Mouse (Mus musculus) yolk sac, embryonic 10.5 days (tissue): Measurements from ENCODE around the gene Klhl15.
A peak's percentile ranks its signal among the peaks of the same experiment; 100 is the strongest.
"Not testable (repeated sequence)": the region's sequence is repeated elsewhere in the genome, so short reads cannot be mapped to it uniquely, and the experiment has no call there.

Source experiments
- DNase-seq: peaks from one replicate; pipeline ENCODE4 v3.0.0-alpha.2; 2017; ENCODE audit warnings: low spot score

The Klhl15 gene

DNA sequence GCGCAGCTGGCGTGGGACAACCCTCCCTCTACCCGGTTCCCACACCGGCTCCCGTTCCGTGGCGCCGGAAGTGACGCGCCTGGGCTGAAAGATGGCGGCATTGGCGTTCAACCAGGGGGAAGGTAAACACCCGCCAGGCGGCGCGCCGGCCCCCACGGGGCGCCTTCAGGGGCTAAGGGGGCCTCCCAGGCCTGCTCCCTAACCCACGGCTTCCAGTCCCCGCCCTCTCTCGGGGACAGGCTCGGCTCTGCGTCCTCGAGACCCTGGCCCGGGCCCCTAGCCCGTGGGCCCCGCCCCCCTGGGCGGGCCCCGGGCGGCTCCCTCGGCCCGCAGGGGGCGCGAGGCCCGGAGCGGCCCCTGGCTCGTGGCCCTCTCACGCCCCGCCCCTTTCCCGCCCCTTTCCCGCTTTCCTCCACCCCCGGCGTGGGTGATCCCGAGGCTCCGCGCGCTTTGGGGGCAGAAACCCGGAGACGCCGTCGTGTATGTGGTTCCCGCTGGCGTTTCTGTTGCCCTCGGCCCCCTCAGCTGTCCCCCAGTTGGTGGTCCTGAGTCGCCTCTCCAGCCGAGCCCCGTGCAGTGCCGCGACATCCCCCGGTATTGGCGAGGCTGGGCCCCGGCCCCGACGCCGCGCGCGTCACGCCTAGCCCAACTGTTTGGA is at the start of gene Klhl15:
Klhl15 (plus strand) TSS at position 68 of the 658 bp plus-strand sequence.
- peak; percentile 85 for DNase-seq

DNA sequence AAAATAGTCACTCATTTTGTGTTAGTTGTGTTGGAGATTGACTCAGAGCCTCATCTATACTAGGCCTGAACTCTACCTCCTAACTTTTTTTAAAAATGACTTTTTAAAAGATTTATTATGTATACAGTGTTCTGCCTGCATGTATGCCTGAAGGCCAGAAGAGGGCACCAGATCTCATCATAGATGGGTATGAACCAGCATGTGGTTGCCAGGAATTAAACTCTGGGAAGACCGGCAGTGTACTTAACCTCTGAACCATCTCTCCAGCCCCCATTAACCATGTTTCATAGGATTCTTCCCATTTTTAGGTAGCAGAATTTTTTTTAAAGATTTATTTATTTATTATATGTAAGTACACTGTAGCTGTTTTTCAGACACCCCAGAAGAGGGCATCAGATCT is 49.2 kb upstream of the Klhl15 start:
- no peak for DNase-seq

DNA sequence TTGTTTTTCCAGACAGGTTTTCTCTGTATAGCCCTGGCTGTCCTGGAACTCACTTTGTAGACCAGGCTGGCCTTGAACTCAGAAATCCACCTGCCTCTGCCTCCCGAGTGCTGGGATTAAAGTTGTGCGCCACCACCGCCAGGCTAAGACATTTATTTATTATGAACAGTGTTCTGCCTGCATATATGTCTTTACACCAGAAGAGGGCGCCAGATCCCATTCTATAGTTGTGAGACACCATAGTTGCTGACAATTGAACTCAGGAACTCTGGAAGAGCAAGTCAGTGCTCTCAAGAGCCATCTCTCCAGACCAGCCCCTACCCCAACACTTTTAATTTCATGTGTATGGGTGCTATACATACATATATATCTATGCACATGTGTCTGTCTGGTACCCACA is 40.5 kb upstream of the Klhl15 start:
- not testable (repeated sequence) for DNase-seq

DNA sequence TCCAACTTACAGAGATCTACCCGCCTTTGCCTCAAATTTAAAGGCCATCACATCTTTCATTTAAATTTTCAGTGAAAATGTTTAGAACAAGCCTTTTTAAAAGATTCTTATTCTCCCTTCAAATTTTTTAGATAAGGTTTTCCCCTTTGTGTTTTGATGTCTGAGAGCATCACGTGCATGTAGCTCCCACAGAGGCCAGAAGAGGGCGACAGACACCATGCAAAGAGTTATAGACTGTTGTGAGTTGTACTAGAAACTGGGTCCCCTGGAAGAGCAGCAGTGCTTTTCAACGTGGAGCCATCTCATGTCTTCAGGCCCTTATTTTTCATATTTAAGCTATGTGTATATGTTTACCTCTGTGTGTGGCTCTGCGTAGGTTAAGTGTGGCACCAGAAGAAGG is 36.6 kb upstream of the Klhl15 start:
- DNase-seq: no peak

DNA sequence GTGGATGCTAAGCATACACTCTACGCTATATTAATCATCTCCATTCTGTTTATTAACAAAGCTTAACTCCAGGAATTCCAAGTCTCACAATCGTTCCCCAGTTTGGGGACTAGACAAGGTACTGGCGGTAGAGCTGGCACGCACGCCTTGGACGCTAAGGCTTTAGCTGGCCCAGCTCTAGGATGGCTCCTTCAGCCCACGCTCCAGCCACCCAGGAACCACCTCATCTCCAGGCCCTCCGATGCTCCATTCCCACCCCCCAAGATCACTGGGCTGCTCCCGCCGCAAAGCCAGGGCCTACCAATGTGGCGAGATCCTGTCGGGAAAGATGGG is 22.2 kb upstream of the Klhl15 start:
- DNase-seq: no peak

DNA sequence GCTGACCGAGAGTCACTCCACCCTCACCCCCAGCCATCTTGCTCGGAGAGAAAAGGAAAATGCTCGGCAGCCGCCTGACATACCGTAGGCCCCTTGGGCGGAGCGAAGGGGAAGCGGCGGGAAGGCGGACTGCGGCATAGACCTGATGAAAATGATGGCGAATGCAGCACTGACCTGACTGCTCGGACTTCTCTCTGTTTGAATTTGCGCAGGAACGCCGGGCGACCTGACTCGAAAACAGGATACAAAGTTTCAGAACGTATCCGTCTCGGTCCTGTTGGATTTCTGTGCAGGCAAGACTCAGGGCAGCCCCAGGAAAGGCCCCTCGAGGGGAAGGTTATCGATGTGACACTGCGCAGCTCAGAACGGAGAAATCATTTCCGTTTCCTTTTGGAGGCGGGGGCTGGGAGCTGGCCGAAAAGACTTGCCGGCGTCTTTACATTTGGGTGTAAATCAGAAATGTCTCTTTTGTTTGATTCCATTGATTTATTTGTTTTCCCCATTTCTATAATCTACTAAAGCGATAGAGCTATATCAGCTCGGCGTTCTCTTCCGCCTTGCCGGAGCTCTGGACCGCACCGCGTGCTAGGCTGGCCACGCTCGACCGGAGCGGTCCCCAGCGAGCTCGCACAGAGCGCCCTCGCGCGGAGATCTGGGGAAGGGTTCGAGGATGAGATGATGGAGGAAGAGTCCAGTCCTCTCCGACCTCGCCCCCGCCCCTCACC is 21.6 kb upstream of the Klhl15 start, which contains the start of gene Eif2s3x:
Eif2s3x (minus strand) TSS at position 266 of the 725 bp plus-strand sequence.
- DNase-seq: peak; percentile 89

DNA sequence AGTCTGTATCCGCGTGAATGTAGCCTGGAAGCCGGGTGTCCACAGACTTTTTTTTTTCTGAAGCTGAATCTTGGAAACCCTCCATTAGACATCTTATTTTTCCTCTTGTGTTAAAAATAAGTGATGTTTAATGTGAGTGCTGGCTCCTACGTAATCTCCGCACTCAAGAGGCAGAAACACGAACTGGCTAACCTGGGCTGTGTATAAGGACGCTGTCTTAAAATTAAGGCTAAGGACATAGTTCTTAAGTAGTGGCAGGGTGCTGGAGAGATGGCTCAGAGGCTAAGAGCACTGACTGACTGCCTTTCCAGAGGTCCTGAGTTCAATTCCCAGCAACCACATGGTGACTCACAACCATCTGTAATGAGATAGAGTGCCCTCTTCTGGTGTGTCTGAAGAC is 21.0 kb upstream of the Klhl15 start:
- DNase-seq: no peak

DNA sequence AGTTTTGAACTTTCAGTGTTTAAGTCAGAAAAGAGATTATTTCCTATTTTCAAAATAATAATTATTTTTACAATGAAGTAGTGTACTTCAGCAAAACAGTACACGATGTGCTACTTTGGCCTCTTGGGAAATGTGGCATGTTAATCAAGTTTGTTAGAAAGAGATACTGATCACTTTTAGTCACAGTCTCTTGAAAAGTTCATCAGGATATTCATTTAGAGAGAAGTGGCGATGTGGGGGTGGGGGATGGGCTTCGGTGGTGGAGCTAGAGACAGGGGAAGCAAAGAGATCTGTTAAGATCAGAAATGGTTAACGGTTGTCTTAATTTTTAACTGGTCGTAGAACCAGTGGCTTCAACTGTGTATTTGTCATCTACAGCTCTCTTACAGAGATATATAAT is 967 bp upstream of the Klhl15 start:
- no peak for DNase-seq

DNA sequence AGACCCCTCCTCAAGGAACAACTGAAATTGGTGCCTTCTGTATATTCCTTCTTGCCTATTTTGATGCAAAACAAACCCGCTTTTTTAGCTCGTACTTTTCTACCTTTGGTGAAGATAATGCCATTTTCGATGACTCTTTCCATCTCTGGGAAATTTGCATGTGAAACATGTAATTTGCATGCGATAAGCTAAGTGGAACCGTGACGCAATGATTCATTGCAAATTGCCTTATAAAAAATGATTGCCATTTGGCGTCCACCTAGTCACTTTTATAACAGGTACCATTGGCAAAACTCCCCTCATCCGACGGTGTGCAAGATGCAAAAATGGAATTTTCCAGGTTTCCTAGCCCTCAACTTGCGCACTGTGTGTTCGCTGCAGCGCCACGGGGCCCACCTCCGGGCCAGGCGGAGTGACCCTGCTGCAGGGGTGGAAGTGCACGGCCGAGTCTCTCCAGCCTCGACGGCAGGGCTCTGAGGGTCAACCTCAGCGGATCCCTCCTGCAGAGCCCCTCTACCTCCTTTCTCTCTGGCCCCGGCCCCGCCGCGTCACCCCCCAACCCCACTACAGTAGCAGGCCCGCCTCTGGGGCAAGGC is 365 bp upstream of the Klhl15 start:
- no peak for DNase-seq

DNA sequence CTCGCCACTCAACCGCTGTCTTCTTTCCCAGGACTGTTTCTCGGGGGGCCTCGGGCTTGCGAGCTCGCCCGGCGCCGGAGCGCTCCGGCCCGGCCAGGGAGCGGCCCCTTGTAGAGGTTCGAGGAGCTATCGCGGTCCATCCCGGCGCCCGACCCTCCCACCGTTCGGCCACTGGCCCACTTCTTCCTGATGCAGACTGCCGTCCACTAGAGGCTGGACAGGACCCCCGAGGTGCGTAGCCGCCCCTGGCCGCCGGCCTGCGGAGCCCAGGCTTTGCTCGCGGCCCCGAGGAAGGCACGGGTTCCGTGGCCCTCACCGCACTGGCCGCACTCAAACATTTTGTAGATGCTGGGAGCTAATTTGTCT is 774 bp downstream of the Klhl15 start:
- no peak for DNase-seq

DNA sequence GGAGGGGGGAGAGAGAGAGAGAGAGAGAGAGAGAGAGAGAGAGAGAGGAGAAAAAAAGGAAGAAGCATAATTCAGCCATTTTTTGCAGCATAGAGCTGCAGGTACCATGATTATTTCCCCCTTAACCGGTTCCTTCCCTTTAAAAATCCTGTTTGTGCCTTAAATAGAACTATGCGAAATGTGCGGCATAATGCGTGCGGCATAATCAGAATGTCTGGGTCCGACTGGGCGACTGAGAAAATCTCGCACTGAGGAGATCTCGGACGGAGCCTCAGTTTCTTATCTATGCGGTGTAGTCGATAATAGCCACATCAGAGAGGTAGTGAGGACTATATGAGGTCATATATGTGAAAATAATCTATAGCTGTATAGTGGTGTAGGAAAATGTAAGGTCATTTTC is 1.2 kb downstream of the Klhl15 start:
- no peak for DNase-seq

DNA sequence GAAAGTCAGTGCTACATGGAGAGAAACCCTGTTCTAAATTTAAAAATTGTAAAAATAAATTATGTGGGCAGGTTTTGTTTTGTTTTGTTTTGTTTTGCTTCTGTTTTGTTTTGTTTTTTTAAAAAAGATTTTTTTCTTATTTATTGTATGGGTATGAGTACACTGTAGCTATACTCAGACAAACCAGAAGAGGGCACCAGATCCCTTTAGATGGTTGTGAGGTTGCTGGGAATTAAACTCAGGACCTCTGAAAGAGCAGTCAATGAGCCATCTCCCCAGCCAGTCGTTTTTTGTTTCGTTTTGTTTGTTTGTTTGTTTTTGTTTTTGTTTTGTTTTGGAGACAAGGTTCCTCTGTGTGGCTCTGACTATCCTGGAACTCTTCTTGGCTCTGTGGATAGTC is 54.5 kb downstream of the Klhl15 start:
- DNase-seq: peak; percentile 2

DNA sequence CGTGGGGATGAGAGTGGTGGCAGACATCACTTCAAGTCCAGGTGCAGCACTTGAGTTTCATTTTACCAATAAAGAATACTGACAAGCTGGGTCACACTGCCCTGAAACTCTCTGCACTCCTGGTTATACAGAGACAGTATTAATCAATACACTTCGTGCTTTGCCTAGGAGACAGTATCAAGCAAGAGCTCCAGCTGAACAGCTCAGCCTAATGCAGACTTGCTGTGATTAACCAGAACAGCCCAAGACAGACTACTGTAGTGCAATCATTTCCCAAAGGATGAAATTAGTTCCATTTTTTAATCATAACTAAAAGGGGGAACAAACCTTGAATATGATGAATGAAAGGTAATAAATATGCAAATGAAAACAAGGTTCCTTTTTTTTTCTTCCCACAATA is 68.5 kb downstream of the Klhl15 start:
- no peak for DNase-seq

DNA sequence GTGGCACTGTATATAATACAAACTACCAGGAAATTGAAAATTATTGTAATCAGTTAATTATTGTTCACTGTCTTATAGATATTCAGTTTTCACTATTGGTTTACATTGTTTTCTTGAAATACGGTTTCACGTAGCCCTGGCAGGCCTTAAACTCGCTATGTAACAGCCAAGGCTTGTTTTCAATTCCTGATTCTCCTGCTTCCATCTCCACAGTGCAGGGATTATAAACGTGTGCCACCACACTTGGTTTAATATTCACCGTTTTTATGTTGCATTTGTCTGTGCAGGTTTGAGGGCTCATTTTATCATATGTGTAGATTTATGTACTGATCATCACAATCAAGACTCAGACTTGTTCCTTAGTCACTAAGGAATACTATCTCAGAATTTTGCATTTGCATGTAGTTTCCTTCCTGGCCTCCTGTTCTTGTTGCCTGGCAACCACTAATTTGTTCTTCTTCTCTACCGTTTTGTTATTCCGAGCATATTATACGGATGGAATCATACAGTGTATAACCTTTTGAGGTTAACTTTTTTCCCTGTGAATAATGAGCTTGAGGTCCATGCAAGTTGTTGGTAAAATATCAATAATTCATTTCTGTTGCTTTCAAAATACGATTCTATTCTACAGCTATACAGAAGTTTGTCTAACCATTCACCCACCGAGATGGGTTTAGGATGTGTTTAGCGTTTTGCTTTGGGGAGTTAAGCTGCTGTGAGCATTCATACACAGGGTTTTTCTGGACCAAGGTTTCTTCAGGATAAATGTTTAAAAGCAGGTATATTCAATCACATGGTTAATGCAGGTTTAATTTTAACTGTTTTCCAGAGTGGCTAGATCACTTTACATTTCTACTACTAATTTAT is 86.9 kb downstream of the Klhl15 start:
- no peak for DNase-seq
